Mouse (Mus musculus): Measurements from ENCODE around the gene Fkrp. TPM values are rescaled to one million over a fixed set of nuclear protein-coding genes. Genes with fewer than 3 reads are reported as not detected.

Gene Fkrp
- total and polyA plus RNA-seq, 3 experiments: 40.3 to 52.8 (median 49.5) TPM

DNA sequence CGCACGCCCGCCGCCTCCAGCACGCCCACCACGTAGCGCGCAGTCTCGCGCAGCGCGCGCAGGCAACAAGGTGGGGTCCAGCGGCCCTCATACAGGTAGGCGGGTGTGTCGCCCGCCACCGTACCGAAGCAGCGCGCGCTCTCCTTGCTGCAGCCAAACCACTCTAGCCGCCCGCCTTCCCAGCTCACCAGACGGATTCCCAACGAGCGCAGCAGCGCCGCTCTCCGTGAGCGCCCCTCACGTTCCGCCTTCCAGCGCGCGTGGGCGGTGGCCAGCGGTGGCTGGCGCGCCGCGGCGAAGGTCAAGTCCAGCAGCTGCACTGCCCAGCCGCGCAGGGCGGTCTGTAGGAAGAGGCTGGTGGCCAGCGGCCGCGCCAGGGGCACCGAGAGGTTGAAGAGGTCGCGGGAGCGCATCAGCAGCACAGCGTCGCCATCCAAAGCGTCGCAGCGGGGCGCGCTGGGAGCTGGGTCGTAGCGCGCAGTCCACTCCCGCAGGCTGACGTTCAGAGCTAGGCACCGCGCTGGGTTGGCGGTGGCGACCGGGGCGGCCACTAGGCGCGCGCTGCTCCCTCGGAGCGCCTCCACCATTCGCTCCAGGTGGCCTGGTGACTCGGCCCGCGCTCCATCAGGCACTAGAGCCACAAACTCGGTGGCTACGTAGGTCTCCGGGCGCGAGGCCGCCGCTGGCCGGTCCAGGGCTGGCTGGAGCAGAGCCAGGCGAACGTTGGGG, 5.4 kb downstream of the Fkrp start:
- Histone ChIP-seq H3K79me2 (replicated peaks; ENCODE audit: control insufficient read depth, insufficient read depth, low read length) (no peaks in the 10 kb centered on the region), H3K4me3 (no peak overlapping the region), H3K9ac (ENCODE audit: low read depth, low read length) (no peak overlapping the region), H3K27me3 (ENCODE audit: control insufficient read depth, insufficient read depth, low read length) (no peaks in the 10 kb centered on the region), H3K27ac (no peak overlapping the region), H3K36me3 (ENCODE audit: control insufficient read depth, insufficient read depth, low read length) (no peaks in the 10 kb centered on the region), H3K4me1 (ENCODE audit: control insufficient read depth, insufficient read depth, low read length) (peaks cover 1% of the 10 kb centered on the region; the same call in 1 of the 2 replicates)
- TF ChIP-seq CTCF (IDR thresholded peaks at IDR 0.05): no peak
- no peak for TF ChIP-seq EP300 (IDR thresholded peaks at IDR 0.05; ENCODE audit: insufficient read depth, low read depth, low read length)
- TF ChIP-seq POLR2A (IDR thresholded peaks at IDR 0.05; ENCODE audit: insufficient read depth, low read depth, low read length): no peak
- WGBS: 67% methylated on average over 90 of the region's 90 CpGs
- DNase-seq: no peak
- intact Hi-C loops (cut with DNase I): loop anchor here (5.0 kb wide), 1 partner anchor 41 kb away; no protein-coding TSS in a partner anchor

DNA sequence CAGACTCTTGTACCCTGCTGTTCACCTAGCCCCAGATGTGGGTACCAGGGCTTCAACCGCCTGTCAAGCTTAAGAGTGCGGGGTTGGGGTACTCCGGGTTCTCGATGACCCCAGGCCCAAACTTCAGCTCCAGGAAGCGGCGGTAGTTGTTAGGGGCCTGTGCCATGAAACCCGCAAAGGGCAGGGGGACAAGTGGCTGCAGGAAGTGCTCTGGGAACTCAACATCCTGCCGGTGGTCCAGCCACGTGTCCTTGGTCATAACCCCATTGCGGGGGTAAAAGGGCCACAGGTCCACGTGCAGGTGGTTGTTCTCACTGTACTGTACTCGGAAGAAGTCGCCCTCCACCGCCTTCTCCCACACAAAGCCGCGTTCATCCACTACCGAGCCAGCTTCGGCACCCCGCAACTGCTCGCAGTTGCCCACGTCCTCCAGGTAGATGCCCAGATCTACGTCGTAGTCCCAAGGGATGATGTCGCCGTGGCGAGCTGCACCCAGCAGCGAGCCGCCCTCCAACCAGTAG, 6.1 kb downstream of the Fkrp start:
- 87% methylated on average over 28 of the region's 28 CpGs for WGBS
- TF ChIP-seq POLR2A (IDR thresholded peaks at IDR 0.05; ENCODE audit: insufficient read depth, low read depth, low read length): no peak
- no peak for TF ChIP-seq CTCF (IDR thresholded peaks at IDR 0.05)
- no peak for TF ChIP-seq EP300 (IDR thresholded peaks at IDR 0.05; ENCODE audit: insufficient read depth, low read depth, low read length)
- H3K36me3 ChIP-seq (ENCODE audit: control insufficient read depth, insufficient read depth, low read length): no peaks in the 10 kb centered on the region
- intact Hi-C loops (cut with DNase I): loop anchor here (5.0 kb wide), 1 partner anchor 42 kb away; no protein-coding TSS in a partner anchor
- H3K27ac ChIP-seq: no peak overlapping the region
- H3K4me1 ChIP-seq (ENCODE audit: control insufficient read depth, insufficient read depth, low read length): 0 out of 2 replicates have a peak, but pooled peaks cover 1% of the 10 kb centered on the region
- no peaks in the 10 kb centered on the region for H3K27me3 ChIP-seq (ENCODE audit: control insufficient read depth, insufficient read depth, low read length)
- DNase-seq: no peak
- no peak overlapping the region for H3K4me3 ChIP-seq
- no peak overlapping the region for H3K9ac ChIP-seq (ENCODE audit: low read depth, low read length)
- H3K79me2 ChIP-seq (replicated peaks; ENCODE audit: control insufficient read depth, insufficient read depth, low read length): no peaks in the 10 kb centered on the region

DNA sequence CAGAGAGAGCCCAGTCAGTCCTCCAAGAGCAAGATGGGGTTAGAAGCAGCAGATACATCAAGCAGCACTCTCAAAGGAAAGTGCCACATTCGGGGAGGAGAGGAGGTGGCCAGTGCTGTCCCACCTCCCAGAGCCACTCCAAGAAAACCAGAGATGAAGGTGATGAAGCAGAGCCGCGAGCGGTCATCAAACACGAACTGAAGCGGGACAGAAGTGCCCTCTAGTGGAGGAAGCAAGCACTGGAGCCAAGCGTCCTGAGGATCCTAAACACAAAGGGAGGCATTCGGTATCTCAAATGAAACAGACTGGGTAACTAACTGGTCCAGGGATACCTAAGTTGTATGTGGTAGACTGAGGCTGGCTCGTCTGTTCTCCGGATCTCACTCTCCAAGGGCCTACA, 6.8 kb downstream of the Fkrp start:
- H3K36me3 ChIP-seq (ENCODE audit: control insufficient read depth, insufficient read depth, low read length): no peaks in the 10 kb centered on the region
- intact Hi-C loops (cut with DNase I): loop anchor here (1.0 to 5.0 kb wide), 3 partner anchors 43 to 181 kb away; no protein-coding TSS in a partner anchor
- peak; percentile 65 to 77 for DNase-seq
- 0 out of 2 replicates have a peak, but pooled peaks cover 1% of the 10 kb centered on the region for H3K4me1 ChIP-seq (ENCODE audit: control insufficient read depth, insufficient read depth, low read length)
- H3K9ac ChIP-seq (ENCODE audit: low read depth, low read length): no peak overlapping the region
- H3K27me3 ChIP-seq (ENCODE audit: control insufficient read depth, insufficient read depth, low read length): no peaks in the 10 kb centered on the region
- no peak for TF ChIP-seq POLR2A (IDR thresholded peaks at IDR 0.05; ENCODE audit: insufficient read depth, low read depth, low read length)
- TF ChIP-seq CTCF (IDR thresholded peaks at IDR 0.05): peak; percentile 99; the same call in 1 of the 2 replicates
- TF ChIP-seq EP300 (IDR thresholded peaks at IDR 0.05; ENCODE audit: insufficient read depth, low read depth, low read length): peak; percentile 86
- 26% methylated on average over 10 of the region's 10 CpGs for WGBS
- H3K4me3 ChIP-seq: no peak overlapping the region
- no peaks in the 10 kb centered on the region for H3K79me2 ChIP-seq (replicated peaks; ENCODE audit: control insufficient read depth, insufficient read depth, low read length)
- H3K27ac ChIP-seq: no peak overlapping the region

DNA sequence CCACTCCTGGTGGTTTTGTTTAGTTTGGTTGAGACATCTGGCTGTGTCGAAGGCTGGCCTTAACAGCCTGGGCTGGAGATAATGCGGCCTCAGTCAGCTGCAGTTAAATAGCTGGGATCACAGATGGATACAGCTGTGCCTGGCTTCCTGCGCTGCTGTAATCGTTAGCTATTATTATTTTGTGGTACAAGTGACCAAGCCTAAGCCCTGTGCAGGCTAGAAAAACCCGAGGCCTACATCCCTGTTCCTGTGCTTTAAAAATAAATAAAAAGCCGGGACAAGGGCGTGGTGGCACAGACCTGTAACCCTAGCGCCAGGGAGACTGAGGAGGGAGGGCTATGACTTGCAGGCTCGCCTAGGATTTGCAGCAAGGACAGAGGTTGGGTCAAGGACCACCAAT, 7.9 kb downstream of the Fkrp start:
- intact Hi-C loops (cut with DNase I): loop anchor here (1.0 to 2.0 kb wide), 2 partner anchors 62 to 180 kb away; no protein-coding TSS in a partner anchor
- 75% methylated on average over 9 of the region's 9 CpGs for WGBS
- DNase-seq: no peak
- H3K36me3 ChIP-seq (ENCODE audit: control insufficient read depth, insufficient read depth, low read length): no peaks in the 10 kb centered on the region
- no peak overlapping the region for H3K4me3 ChIP-seq
- H3K79me2 ChIP-seq (replicated peaks; ENCODE audit: control insufficient read depth, insufficient read depth, low read length): no peaks in the 10 kb centered on the region
- TF ChIP-seq EP300 (IDR thresholded peaks at IDR 0.05; ENCODE audit: insufficient read depth, low read depth, low read length) (no peak), POLR2A (IDR thresholded peaks at IDR 0.05; ENCODE audit: insufficient read depth, low read depth, low read length) (no peak), CTCF (IDR thresholded peaks at IDR 0.05) (no peak)
- H3K27me3 ChIP-seq (ENCODE audit: control insufficient read depth, insufficient read depth, low read length): no peaks in the 10 kb centered on the region
- H3K9ac ChIP-seq (ENCODE audit: low read depth, low read length): no peak overlapping the region
- H3K4me1 ChIP-seq (ENCODE audit: control insufficient read depth, insufficient read depth, low read length): peaks cover 3% of the 10 kb centered on the region
- no peak overlapping the region for H3K27ac ChIP-seq

DNA sequence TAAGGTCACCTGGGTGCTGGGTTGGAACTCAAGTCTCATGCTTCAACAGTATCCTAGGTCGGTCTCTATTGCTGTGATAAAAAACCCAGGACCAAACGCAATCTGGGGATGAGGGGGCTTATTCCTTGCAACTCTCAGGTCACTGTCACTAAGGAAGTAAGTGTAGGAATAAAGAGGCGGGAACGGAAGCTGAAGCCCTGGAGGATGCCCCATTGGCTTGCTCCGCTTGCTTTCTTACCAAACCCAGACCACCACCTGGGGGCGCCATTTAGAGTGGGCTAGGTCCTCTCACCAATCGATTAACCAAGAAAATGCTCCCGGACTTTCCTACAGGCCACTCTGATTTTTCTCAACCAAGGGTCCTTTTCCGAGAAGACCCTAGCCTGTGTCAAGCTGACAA, 8.6 kb downstream of the Fkrp start:
- WGBS: 87% methylated on average over 9 of the region's 9 CpGs
- H3K4me1 ChIP-seq (ENCODE audit: control insufficient read depth, insufficient read depth, low read length): peaks cover 3% of the 10 kb centered on the region
- H3K36me3 ChIP-seq (ENCODE audit: control insufficient read depth, insufficient read depth, low read length): no peaks in the 10 kb centered on the region
- H3K27me3 ChIP-seq (ENCODE audit: control insufficient read depth, insufficient read depth, low read length): no peaks in the 10 kb centered on the region
- H3K27ac ChIP-seq: no peak overlapping the region
- no peak for DNase-seq
- intact Hi-C loops (cut with DNase I): loop anchor here (2.0 kb wide), 1 partner anchor 179 kb away; no protein-coding TSS in a partner anchor
- no peaks in the 10 kb centered on the region for H3K79me2 ChIP-seq (replicated peaks; ENCODE audit: control insufficient read depth, insufficient read depth, low read length)
- H3K9ac ChIP-seq (ENCODE audit: low read depth, low read length): no peak overlapping the region
- H3K4me3 ChIP-seq: no peak overlapping the region
- no peak for TF ChIP-seq EP300 (IDR thresholded peaks at IDR 0.05; ENCODE audit: insufficient read depth, low read depth, low read length)
- peak; percentile 53 for TF ChIP-seq CTCF (IDR thresholded peaks at IDR 0.05)

All from heart, adult 2 months (tissue).